In the genomic region with DNA sequence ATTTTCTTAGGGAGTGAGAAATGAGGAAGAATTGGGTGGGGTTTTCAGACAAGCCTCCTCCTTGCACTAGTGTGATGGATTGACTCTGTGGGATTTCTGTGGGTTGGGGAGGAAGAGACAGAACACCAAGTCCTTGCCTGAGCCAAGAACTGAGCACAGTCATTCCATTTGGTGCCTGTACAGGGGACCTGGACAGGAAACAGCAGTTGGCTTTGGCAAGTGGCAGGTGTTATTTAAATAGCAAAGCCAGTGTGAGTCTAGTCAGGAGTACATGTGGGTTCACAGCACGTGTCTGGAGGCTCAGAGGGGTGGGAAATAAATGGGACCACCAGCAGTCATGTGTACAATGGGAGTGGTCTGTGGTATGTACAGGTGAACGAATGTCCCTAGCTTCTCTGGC, we compare ENCODE assay signal across 16 mouse cellular contexts.
A peak's percentile ranks its signal among the peaks of the same experiment; 100 is the strongest.
DNase-seq lines count a peak whose midpoint lies in the region.
"Had no signal": no experiment of that assay in that cellular context is flagged by ENCODE, and none has a peak within 500 bp of the region (broad histone marks: within the 10 kb centered on the region; RNA-seq: fewer than 3 reads in every experiment).

No protein-coding gene starts in this region.

- DNase-seq in layer of hippocampus, adult 18-20 months (ENCODE audit: low spot score in 2 of 2): peak; percentile 7 to 16
- DNase-seq in layer of hippocampus, postnatal 36 days: no peak
- DNase-seq in cerebellum, adult 11-12 months: peak; percentile 92
- DNase-seq in cerebellum, adult 9-10 months: peak; percentile 92
- peak; percentile 71 to 82 for DNase-seq in cerebellum, postnatal 36 days
- no peak for DNase-seq in lung, postnatal 25 days (ENCODE audit: low spot score)
- no peak for DNase-seq in thymus, postnatal 25 days
- no peak for DNase-seq in frontal cortex, postnatal 14 days (ENCODE audit: low spot score in 2 of 2)
- DNase-seq: adrenal gland, postnatal 14 days; gastrocnemius, postnatal 36 days; kidney, adult 8-10 months; liver, embryonic 13.5 days; lung, adult 18-20 months; right cerebral cortex, postnatal 14 days; spleen, adult 18-20 months; thymus, adult 2 months had no signal

Comparison
In these comparisons a context has a peak if more than half of its experiments do, and no peak if none do; other contexts are left out.
1. DNase-seq: peak in layer of hippocampus, adult 18-20 months (2 of 2), cerebellum, adult 11-12 months (single experiment), cerebellum, adult 9-10 months (single experiment) and cerebellum, postnatal 36 days (2 of 2); none in layer of hippocampus, postnatal 36 days (0 of 2), lung, postnatal 25 days (single experiment), thymus, postnatal 25 days (single experiment) and frontal cortex, postnatal 14 days (0 of 2).